Mouse (Mus musculus): ENCODE data around the gene Esx1.

The Esx1 gene

DNA sequence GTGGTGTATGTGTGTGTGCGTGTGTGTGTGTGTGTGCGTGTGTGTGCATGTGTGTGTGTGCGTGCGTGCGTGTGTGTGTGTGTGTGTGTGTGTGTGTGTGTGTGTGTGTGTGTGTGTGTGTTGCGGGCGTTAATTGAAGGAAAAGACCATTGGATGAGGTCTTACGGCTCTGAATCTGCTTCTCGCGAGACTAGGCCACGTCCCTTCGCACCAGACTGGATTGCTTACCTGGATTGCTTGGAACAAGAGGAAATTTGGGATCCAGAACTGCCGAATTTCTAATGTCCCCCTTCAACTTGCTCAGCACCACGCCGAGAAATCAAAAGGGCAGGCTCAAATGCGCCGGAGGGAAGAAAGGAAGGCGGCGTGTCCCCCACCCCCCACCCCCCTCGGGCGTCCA lies at the start of gene Esx1:
TSS of gene Esx1 (minus strand) at position 366 of the 400 bp plus-strand sequence.
- no peak for DNase-seq (ENCODE audit: low spot score)

DNA sequence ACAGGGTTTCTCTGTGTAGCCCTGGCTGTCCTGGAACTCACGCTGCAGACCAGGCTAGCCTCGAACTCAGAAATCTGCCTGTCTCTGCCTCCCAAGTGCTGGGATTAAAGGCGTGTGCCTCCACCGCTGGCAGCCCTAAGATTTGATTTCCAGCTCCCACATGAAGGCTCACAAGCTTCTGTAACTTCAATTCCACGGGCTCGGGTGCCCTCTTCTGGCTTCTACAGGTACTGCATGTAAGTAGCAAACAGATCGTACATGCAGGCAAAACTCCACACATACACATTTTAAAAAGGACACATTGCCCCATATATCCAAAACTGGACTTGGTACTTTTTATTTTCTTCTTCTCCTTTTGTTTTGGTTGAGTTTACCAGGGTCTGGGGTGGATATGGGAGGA lies 48.1 kb upstream of the Esx1 start:
- DNase-seq (ENCODE audit: low spot score): no peak

DNA sequence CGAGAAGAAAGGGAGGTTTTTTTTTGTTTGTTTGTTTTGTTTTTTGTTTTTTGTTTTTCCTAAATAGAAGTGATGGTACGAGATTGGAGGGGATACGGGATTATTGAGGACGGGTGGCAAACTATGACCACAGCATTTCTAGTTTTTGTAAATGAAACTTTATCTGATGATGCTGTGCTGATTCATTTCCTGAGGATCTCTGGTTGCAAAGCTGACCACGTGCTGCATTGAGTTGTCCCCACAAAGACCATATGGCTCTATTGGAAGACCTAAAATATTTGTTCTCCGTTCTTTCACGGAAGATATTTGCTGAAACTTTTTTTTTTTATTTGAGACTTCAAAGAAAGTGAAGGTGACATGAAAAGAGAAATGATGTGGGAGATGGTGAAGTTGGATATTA lies 45.8 kb upstream of the Esx1 start:
- DNase-seq (ENCODE audit: low spot score): no peak

DNA sequence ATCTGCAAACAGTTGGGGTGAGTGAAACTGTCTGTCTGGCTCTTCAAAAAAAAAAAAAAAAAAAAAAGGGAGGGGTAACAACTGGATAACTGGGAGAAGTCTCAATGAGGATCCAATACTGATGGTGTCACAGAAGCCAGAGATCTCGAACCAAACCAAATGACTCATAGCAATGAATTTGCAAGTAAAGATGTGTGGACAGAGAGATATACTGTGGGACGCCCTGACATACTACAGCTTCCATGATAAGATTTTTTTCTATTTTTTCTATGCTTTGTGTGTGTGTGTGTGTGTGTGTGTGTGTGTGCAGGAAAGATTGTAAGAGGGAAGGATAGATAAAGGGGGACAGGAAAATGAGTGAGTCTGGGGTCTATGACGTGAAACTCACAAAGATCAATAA lies 43.7 kb upstream of the Esx1 start:
- DNase-seq (ENCODE audit: low spot score): no peak

DNA sequence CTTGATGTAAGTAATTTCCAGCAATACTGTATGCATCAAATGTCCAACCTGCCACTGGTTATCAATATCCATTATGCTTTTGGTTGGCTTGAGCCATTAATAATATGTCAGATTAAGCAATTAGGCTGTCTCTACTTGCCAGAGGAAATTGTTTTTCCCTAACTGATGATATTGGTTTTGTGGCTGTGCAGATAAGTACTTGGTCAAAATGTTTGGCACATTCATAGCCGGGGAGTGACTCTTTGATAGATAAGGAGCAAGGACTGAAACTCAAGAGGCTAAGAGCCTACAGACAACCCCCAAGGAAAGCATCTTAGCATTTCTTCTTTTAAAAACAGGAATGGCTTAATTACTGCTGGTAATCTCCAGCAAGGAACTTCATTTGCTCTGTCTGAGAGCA lies 40.8 kb upstream of the Esx1 start:
- no peak for DNase-seq (ENCODE audit: low spot score)

DNA sequence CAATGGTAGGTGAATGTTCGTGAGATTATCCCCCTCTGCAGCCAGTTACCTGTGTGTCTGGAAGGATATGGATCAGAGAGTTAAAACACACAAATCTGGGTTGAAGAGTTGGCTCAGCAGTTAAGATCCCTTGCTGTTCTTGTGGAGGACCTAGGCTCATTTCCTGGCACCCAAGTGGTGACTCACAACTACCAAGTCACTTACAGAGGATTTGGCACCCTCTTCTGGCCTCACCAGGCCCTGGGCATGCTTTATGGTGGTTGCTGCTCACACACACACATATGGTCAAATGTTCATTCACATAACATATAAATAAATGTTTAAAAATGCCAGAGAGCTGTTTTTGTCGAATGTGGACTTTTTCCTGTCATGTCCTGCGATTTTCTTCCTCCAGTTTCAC lies 39.1 kb upstream of the Esx1 start:
- DNase-seq (ENCODE audit: low spot score): no peak

DNA sequence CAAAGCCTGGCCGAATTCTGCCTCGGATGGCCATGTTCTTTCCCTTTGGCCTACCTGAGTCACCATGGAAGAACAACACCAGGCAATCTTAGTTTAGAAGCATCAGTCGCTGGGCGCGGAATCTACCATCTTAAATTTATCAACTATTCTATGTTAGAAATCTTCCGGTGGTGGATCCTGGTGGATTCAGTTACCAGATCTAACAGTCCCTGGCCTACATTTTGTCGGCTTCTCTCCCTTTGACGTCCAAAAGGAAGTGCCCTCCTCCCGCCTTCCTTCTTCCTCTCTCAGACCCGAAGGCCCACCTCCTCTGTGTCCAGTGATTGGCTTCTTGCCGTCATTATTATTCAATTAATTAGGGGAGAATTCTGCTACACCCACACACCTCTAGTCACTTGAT lies 27.2 kb upstream of the Esx1 start:
- no peak for DNase-seq (ENCODE audit: low spot score)

DNA sequence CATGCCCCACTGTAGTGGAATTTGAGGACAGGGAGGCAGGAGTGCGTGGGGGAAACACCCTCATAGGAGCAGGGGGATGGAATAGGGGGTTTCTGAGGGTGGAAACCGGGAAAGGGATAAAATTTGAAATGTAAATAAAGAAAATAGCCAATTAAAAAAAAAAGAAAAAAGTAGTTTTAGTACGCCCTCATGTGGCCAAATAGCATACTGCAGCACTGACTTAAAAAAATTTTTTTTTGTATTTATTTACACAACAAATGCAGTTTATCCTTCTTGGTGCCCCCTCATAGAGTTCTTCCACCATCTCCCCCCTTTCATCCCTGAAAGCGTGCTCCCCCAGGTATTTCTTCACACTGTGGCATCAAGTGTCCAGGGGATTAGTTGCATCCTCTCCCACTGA lies 22.8 kb upstream of the Esx1 start:
- DNase-seq (ENCODE audit: low spot score): no peak

DNA sequence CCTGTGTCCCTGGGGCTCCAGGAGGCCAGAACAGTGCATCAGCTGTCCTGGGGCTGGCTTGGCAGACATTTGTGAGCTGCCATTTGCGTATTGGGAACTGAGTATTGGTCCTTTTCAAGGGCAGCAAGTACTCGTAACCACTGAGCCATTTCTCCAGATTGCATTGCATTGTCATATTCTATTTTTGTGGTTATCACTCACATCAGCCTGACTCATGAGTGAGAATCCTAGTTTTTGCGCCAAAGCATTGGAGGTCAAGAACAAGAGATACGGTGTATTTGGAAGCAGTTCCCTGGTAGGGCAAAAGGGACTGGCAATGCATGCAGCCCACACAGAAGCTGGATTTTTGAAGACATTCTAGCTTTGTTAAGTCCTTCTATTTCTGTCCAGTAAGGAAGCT lies 21.8 kb upstream of the Esx1 start:
- DNase-seq (ENCODE audit: low spot score): no peak

DNA sequence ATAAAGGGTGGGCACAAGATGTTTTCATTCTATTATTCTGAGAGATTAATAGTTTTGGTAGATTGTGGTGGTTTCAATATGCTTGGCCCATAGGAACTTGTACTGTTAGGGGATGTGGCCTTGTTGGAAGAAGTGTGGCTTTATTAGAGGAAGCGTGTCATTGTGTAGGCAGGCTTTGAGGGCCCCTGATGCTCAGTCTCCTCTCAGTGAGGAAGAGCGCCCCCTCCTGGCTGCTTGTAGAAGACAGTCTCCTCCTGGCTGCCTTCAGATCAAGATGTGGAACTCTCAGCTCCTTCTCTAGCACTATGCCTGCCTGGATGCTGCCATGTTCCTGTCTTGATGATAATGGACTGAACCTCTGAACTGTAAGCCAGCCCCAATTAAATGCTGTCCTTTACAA lies 20.7 kb upstream of the Esx1 start:
- DNase-seq (ENCODE audit: low spot score): no peak

DNA sequence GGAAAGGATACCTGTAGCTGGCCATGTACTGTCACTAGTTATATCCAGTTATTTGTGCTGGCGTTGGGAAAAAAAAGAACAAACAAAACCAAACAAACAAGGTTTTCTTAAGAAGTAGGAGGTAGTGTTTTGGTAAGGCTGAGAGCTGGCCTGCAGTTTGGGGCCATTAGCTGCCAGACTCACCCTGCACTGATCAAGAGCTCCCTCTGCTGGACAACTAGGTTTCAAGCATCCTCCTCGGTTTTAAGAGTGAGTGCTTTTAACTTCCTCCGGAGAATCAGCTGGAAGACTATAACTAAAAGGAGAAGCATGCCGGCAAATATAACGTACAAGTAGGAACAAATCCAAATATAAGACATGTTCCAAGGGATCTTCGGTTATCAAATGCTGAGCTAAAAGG lies 19.8 kb upstream of the Esx1 start:
- DNase-seq (ENCODE audit: low spot score): peak; percentile 54

DNA sequence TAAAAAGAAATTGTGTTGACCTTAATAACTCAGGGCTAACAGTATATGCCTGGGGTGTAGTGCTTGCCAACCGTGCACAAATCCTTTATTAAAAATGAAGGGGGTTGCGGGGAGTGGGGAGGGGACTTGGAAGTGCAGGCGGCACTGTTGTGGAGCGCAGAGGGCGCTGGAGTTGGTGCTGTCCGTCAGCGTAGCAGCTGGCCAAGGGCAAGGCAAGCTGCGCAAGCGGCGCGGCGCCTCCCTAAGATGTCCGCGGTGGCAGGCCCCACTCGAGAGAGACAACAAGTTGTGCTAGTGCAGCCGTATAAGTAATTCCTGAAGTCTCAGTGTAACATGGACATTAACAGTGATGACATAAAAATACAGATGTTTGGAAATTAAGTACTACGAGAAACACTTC lies 5.7 kb upstream of the Esx1 start:
- DNase-seq (ENCODE audit: low spot score): no peak

DNA sequence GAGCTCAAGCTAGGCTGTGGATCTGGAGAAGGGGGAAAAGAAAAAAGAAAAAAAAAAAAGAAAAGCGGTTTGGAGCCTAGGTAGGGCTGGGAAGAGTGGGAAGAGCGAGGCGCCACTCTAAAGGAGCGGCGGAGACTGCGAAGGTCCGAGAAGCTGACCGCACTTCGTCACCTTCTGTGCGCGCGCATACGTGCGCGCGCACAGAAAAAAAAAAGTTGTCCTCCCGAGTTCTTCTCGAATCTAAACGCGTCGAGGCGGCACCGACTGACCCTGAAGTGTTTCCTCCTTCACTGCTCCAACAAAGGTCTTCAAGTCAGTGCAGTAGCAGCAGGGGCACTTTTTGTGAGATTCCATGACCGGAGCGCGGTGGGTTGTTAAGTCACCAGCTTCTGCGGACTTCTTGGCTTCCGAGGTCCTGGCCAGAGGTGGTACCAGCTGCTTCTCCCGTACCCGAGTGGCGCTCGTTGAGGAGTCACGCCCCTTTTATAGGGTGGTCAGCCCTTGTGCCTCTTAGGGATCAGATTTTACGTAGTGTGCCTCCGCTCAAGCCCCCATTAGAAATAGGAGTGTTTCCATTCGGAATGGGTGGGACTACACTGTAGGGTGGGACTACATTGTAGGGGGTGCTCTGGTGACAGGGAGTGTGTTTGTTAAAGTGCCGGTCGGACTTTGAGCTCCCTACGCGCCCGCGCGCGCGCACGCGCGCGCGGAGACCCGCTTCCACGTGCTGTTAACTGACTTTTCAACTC lies 2.0 kb downstream of the Esx1 start:
- no peak for DNase-seq (ENCODE audit: low spot score)

DNA sequence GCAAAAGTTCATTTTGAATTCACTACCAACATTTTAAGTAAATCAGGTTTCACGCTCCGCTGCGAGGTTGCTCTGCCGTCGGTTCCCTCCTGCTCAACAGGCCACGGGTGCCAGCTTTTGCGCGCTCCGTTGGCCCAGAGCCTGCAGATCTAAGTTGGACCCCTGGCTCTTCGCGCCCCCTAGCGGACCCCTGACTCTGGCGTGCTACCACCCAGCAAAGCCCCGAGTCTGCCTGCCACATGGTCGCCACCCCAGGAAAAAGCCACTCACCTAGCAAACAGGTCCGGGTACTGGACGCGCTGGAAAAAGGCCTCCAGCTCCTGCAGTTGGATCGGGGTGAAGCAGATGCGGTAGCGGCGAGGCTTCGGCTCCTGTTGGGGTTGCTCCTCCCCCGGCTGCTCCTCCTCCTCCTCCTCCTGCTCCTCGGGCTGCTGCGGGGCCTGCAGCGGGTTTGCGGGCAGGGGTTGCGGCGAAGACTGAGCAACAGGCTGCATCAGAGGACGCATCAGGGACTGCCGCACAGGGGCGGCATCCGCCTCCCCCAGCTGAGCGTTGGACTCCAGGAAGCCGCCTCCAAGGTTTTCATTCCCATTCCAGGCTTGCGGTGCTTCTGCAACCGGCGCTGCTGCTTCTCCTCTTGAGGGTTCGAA lies 3.7 kb downstream of the Esx1 start:
- peak; percentile 7 for DNase-seq (ENCODE audit: low spot score)

DNA sequence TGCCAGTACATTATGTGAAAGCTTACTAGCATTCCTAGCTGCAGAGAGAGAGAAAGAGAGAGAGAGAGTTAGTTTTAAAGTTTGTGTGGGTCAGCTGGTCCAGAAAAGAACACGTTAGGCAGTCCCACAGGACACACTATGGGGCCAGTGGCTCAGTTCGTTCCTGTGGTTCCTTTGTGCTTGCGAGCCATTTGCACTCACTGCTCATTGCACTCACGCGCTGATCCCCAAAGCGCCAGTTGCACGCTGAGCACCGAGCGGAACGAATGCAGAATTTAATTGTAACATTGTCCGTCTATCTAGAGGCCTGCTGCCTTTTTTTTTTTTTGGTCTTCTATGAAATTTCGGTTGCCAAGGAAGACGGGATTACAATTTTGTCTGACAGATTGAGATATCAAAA lies 15.4 kb downstream of the Esx1 start:
- no peak for DNase-seq (ENCODE audit: low spot score)

DNA sequence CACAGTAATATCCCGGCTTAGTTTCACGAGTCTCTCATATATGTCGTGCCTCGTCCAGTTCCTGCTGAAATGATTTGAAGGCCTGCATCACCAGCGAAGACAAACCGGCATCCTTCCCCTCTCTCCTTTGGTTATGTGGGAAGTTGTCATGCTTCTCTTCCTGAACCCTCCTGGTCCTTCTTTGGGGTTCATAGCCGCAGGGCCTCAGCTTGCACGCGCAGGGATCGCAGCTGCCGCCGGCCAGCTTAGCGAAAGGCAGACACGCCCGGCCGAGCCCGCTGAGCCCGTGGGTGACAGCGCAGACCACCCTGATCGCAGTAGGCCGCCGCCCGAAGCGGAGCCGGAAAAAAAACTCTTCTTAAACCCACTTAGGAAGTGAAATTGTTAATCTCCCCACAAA lies 17.4 kb downstream of the Esx1 start:
- no peak for DNase-seq (ENCODE audit: low spot score)

All from layer of hippocampus, adult 11-12 months (tissue).